In the genomic region with DNA sequence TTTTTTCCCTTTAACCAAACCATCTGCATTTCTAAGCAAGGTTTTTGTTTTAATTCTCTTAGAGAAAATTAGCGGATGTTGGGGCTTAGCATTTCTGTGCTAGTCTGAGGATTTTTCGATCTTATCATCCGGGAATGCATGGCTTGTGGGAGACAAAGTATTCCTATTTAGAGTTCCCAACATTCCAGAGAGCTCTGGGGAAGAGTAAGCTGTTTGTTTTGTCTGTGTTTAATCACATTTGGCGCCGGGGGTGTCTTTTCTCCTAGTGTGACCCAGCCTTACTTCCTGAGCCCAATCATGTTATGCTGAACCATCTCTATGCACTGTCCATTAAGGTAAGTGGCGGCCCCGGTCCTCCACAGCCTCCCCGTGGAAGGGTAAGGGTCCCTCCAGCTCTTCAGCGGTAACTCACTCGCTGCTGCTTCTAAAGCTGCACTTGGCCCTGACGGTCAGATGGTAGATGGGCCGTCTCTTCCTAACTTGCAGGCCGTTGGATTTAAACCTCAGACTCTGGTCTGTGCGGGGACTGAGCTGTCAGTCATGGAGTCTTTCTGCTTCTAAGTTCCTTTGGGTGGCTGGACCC, we compare ENCODE assay signal across 36 mouse cellular contexts. TPM values are rescaled to one million over a fixed set of nuclear protein-coding genes. Genes with fewer than 3 reads are reported as not detected.
A peak's percentile ranks its signal among the peaks of the same experiment; 100 is the strongest.
DNase-seq lines count a peak whose midpoint lies in the region; ATAC-seq and TF ChIP-seq lines count a peak whose summit lies in the region.
"Had no signal": no experiment of that assay in that cellular context is flagged by ENCODE, and none has a peak within 500 bp of the region (broad histone marks: within the 10 kb centered on the region; RNA-seq: fewer than 3 reads in every experiment).

No protein-coding gene starts in this region.

- intact Hi-C loops in heart, postnatal 36 days (cut with DNase I), result no loop called here

- 32% methylated on average over 14 of the region's 14 CpGs for WGBS in heart, embryonic 10.5 days
- WGBS in heart, postnatal 0 days, result 33% methylated on average over 14 of the region's 14 CpGs

- TF ChIP-seq CTCF in heart, postnatal 0 days (IDR thresholded peaks at IDR 0.05; ENCODE audit: low read depth), result no peak

- H3K4me3 ChIP-seq in heart, embryonic 10.5 days, result no peak overlapping the region
- no peak overlapping the region for H3K4me3 ChIP-seq in heart, postnatal 0 days (ENCODE audit: low read depth, low read length)
- H3K4me3 ChIP-seq: embryonic facial prominence, embryonic 15.5 days; forebrain, embryonic 13.5 days; limb, embryonic 10.5 days; limb, embryonic 15.5 days; liver, embryonic 15.5 days; midbrain, embryonic 10.5 days; midbrain, embryonic 15.5 days; neural tube, embryonic 15.5 days had no signal

- DNase-seq in heart, embryonic 10.5 days (ENCODE audit: low spot score), result peak; percentile 73
- no peak for DNase-seq in heart, postnatal 36 days
- no peak for DNase-seq in heart, postnatal 0 days (ENCODE audit: low spot score)
- no peak for DNase-seq in heart, adult 8-10 months (ENCODE audit: low spot score)
- peak; percentile 26 for DNase-seq in ovary, adult 18-20 months (ENCODE audit: low spot score)
- DNase-seq in ovary, postnatal 36 days (ENCODE audit: low spot score), result no peak
- no peak for DNase-seq in adrenal gland, adult (ENCODE audit: inconsistent age in 2 of 2, low spot score in 1 of 2)
- DNase-seq: adrenal gland, postnatal 25 days; cerebellum, adult 11-12 months; cerebellum, adult 9-11 months; embryo, embryonic 11 days; gastrocnemius, postnatal 10 days; layer of hippocampus, adult 9-11 months; lung, embryonic 14.5 days; right cerebral cortex, adult 18-20 months; spleen, adult 18-20 months; thymus, adult 2 months; thymus, postnatal 36 days had no signal

- no peak overlapping the region for H3K9ac ChIP-seq in heart, postnatal 0 days (replicated peaks; ENCODE audit: low read depth, low read length)
- H3K9ac ChIP-seq: embryonic facial prominence, embryonic 15.5 days; forebrain, embryonic 13.5 days; hindbrain, embryonic 14.5 days; limb, embryonic 15.5 days; liver, embryonic 15.5 days; lung, embryonic 14.5 days; midbrain, embryonic 15.5 days; neural tube, embryonic 15.5 days had no signal

- peak; percentile 22; the same call in 1 of the 2 replicates for ATAC-seq in heart, postnatal 0 days (ENCODE audit: insufficient read depth, low read depth)
- ATAC-seq: forebrain, embryonic 13.5 days; intestine, postnatal 0 days; midbrain, embryonic 15.5 days had no signal

- H3K36me3 ChIP-seq in heart, embryonic 10.5 days, result peaks cover 70% of the 10 kb centered on the region
- peaks cover 70% of the 10 kb centered on the region for H3K36me3 ChIP-seq in heart, postnatal 0 days (replicated peaks; ENCODE audit: control insufficient read depth, insufficient read depth, low read length)

- H3K9me3 ChIP-seq in heart, embryonic 10.5 days, result no peaks in the 10 kb centered on the region
- H3K9me3 ChIP-seq in heart, postnatal 0 days (replicated peaks; ENCODE audit: control insufficient read depth, low read length), result no peaks in the 10 kb centered on the region
- H3K9me3 ChIP-seq: embryonic facial prominence, embryonic 15.5 days; forebrain, embryonic 13.5 days; limb, embryonic 10.5 days; limb, embryonic 15.5 days; liver, embryonic 15.5 days; midbrain, embryonic 10.5 days; midbrain, embryonic 15.5 days; neural tube, embryonic 15.5 days had no signal

- H3K27me3 ChIP-seq in heart, embryonic 10.5 days (ENCODE audit: insufficient read depth, poor library complexity, severe bottlenecking), result no peaks in the 10 kb centered on the region
- no peaks in the 10 kb centered on the region for H3K27me3 ChIP-seq in heart, postnatal 0 days (ENCODE audit: control insufficient read depth, insufficient read depth, low read length)
- H3K27me3 ChIP-seq: embryonic facial prominence, embryonic 15.5 days; forebrain, embryonic 13.5 days; limb, embryonic 15.5 days; liver, embryonic 15.5 days; midbrain, embryonic 15.5 days; neural tube, embryonic 15.5 days had no signal

- TF ChIP-seq EP300 in heart, postnatal 0 days (IDR thresholded peaks at IDR 0.05; ENCODE audit: low read depth), result no peak

- H3K4me1 ChIP-seq in heart, embryonic 10.5 days, result peaks cover 40% of the 10 kb centered on the region
- H3K4me1 ChIP-seq in heart, postnatal 0 days (ENCODE audit: control insufficient read depth, insufficient read depth), result peaks cover 12% of the 10 kb centered on the region; the same call in 1 of the 2 replicates
- H3K4me1 ChIP-seq: embryonic facial prominence, embryonic 15.5 days; forebrain, embryonic 13.5 days; limb, embryonic 10.5 days; limb, embryonic 15.5 days; liver, embryonic 15.5 days; midbrain, embryonic 10.5 days; midbrain, embryonic 15.5 days; neural tube, embryonic 15.5 days had no signal

- peak overlapping the region; percentile 47 for H3K27ac ChIP-seq in heart, embryonic 10.5 days
- H3K27ac ChIP-seq in heart, postnatal 0 days (ENCODE audit: low read depth), result no peak overlapping the region
- H3K27ac ChIP-seq: embryonic facial prominence, embryonic 15.5 days; forebrain, embryonic 13.5 days; hindbrain, embryonic 14.5 days; kidney, postnatal 0 days; limb, embryonic 10.5 days; limb, embryonic 15.5 days; liver, embryonic 15.5 days; midbrain, embryonic 10.5 days; midbrain, embryonic 15.5 days; neural tube, embryonic 15.5 days had no signal

- no peak overlapping the region for H3K4me2 ChIP-seq in heart, postnatal 0 days (ENCODE audit: low read depth, low read length)
- H3K4me2 ChIP-seq: embryonic facial prominence, embryonic 15.5 days; forebrain, embryonic 13.5 days; hindbrain, embryonic 14.5 days; limb, embryonic 15.5 days; liver, embryonic 15.5 days; lung, embryonic 14.5 days; midbrain, embryonic 15.5 days; neural tube, embryonic 15.5 days had no signal

RNA-seq across cellular contexts. Expression of a gene that starts 7.3 kb away (rescaled TPM):
- not detected in 2 replicates for polyA plus RNA-seq in heart, embryonic 10.5 days (2016; fragmentation: Nextera tagmentation; extraction: Ambion mirVana)
- not detected for total RNA-seq in heart, postnatal 36 days (2021)
- not detected in 2 replicates for total RNA-seq in heart, postnatal 0 days (2014; rRNA removed; ENCODE audit: low replicate concordance)
- polyA plus RNA-seq in heart, postnatal 0 days (2015; fragmentation: Nextera tagmentation; extraction: Ambion mirVana), result not detected in 2 replicates
- total RNA-seq in heart, adult 8-10 months (2022), result not detected
- total RNA-seq: adrenal gland, adult 18-20 months; adrenal gland, postnatal 25 days; gastrocnemius, postnatal 10 days; granulocyte monocyte progenitor cell, adult 5-6 weeks; hematopoietic stem cell, adult 5-6 weeks; left cerebral cortex, postnatal 10 days; megakaryocyte progenitor cell, adult 5-6 weeks; MEL had no signal
- polyA plus RNA-seq: embryonic facial prominence, embryonic 15.5 days; forebrain, embryonic 13.5 days; hindbrain, embryonic 14.5 days; intestine, postnatal 0 days; kidney, postnatal 0 days; limb, embryonic 10.5 days; limb, embryonic 15.5 days; liver, embryonic 15.5 days; lung, embryonic 14.5 days; midbrain, embryonic 10.5 days; midbrain, embryonic 15.5 days; neural tube, embryonic 15.5 days; stomach, embryonic 16.5 days; thymus, adult 2 months had no signal

RNA-seq across cellular contexts. Expression of a gene that starts 9.2 kb away (rescaled TPM):
- 16.2 and 25.6 TPM in 2 replicates for polyA plus RNA-seq in heart, embryonic 10.5 days (2016; fragmentation: Nextera tagmentation; extraction: Ambion mirVana)
- total RNA-seq in heart, postnatal 36 days (2021), result 10 to 100 TPM; 22.4 to 29.2 TPM
- 12.4 and 17.4 TPM in 2 replicates for total RNA-seq in heart, postnatal 0 days (2014; rRNA removed; ENCODE audit: low replicate concordance)
- 9.3 and 10.5 TPM in 2 replicates for polyA plus RNA-seq in heart, postnatal 0 days (2015; fragmentation: Nextera tagmentation; extraction: Ambion mirVana)
- total RNA-seq in heart, adult 8-10 months (2022), result 10 to 100 TPM; 22.1 to 40.8 (median 32.5) TPM

RNA-seq across cellular contexts. Expression of a gene that starts 38.6 kb away (rescaled TPM):
- 1.9 and 3.2 TPM in 2 replicates for polyA plus RNA-seq in heart, embryonic 10.5 days (2016; fragmentation: Nextera tagmentation; extraction: Ambion mirVana)
- 10 to 100 TPM; 13.8 to 13.9 TPM for total RNA-seq in heart, postnatal 36 days (2021)
- 3.8 and 19.2 TPM in 2 replicates for total RNA-seq in heart, postnatal 0 days (2014; rRNA removed; ENCODE audit: low replicate concordance)
- polyA plus RNA-seq in heart, postnatal 0 days (2015; fragmentation: Nextera tagmentation; extraction: Ambion mirVana), result 4.6 and 5.0 TPM in 2 replicates
- 10 to 100 TPM; 14.6 to 19.4 (median 16.1) TPM for total RNA-seq in heart, adult 8-10 months (2022)

RNA-seq across cellular contexts. Expression of a gene that starts 57.2 kb away (rescaled TPM):
- polyA plus RNA-seq in heart, embryonic 10.5 days (2016; fragmentation: Nextera tagmentation; extraction: Ambion mirVana), result 21.7 and 22.8 TPM in 2 replicates
- 10 to 100 TPM; 10.4 to 12.3 TPM for total RNA-seq in heart, postnatal 36 days (2021)
- total RNA-seq in heart, postnatal 0 days (2014; rRNA removed; ENCODE audit: low replicate concordance), result 7.6 and 13.0 TPM in 2 replicates
- 10.6 and 11.9 TPM in 2 replicates for polyA plus RNA-seq in heart, postnatal 0 days (2015; fragmentation: Nextera tagmentation; extraction: Ambion mirVana)
- 10 to 100 TPM in 2 of 4 experiments, 1 to 10 TPM in 2; 9.7 to 12.6 (median 10.4) TPM for total RNA-seq in heart, adult 8-10 months (2022)

Comparison
In these comparisons a context has a peak if more than half of its experiments do, and no peak if none do; other contexts are left out.
1. DNase-seq: peak in heart, embryonic 10.5 days (single experiment) and ovary, adult 18-20 months (single experiment); none in heart, postnatal 36 days (0 of 2), heart, postnatal 0 days (single experiment), heart, adult 8-10 months (single experiment), ovary, postnatal 36 days (single experiment) and adrenal gland, adult (0 of 2).